Mouse (Mus musculus): ENCODE results near the gene Cap2. TPM values are rescaled to one million over a fixed set of nuclear protein-coding genes. Genes with fewer than 3 reads are reported as not detected.

The Cap2 gene
- polyA plus RNA-seq, 1 experiment from 2014 or later = 9.2 TPM

DNA sequence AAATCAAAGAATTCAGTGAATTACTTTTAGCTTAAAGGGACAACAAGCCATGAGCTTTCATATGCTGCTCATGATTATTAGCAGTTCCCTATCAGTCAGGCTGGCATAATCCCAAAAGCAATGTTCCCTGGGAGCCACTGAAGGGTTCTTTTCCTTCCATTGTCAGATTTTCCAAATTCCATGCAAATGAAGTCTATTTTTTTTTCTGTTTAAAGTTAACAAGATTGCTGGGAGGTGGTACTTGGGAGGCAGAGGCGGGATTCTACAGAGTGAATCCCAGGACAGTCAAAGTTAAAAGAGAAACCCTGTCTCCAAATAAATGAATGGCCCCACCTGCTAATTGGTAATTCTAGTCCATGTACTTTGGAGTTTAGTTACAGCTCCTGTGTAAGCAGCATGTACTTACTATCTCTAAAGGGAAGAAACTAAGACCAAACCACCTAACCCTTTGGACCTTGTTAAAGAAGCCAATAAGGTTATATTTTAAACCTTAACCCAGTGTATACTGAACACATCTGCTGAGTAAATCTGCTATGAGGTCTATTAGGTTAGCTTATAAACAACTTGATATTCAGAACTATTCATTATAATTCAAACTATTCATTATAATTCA, 193.8 kb downstream of the Cap2 start:
- Histone ChIP-seq H3K4me3 (no peak overlapping the region), H3K9me3 (replicated peaks) (no peaks in the 10 kb centered on the region), H3K36me3 (peaks cover 97% of the 10 kb centered on the region), H3K27me3 (ENCODE audit: low read depth, poor library complexity, severe bottlenecking) (no peaks in the 10 kb centered on the region), H3K4me1 (no peaks in the 10 kb centered on the region), H3K27ac (replicated peaks) (no peak overlapping the region)
- WGBS = 95% methylated on average over 1 of the region's 1 CpGs
- DNase-seq (ENCODE audit: low spot score) = no peak

GRCm38 (mm10) chr13:46695932-46696331, 194.3 kb downstream of the Cap2 start:
- Histone ChIP-seq H3K4me1 (no peaks in the 10 kb centered on the region), H3K36me3 (peaks cover 97% of the 10 kb centered on the region), H3K27me3 (ENCODE audit: low read depth, poor library complexity, severe bottlenecking) (no peaks in the 10 kb centered on the region), H3K27ac (replicated peaks) (no peak overlapping the region), H3K4me3 (no peak overlapping the region), H3K9me3 (replicated peaks) (no peaks in the 10 kb centered on the region)
- no peak for DNase-seq (ENCODE audit: low spot score)
- 96% methylated on average over 1 of the region's 1 CpGs for WGBS

- Histone ChIP-seq H3K27me3 (ENCODE audit: low read depth, poor library complexity, severe bottlenecking) (no peaks in the 10 kb centered on the region), H3K4me3 (no peak overlapping the region), H3K9me3 (replicated peaks) (no peaks in the 10 kb centered on the region), H3K27ac (replicated peaks) (no peak overlapping the region), H3K4me1 (no peaks in the 10 kb centered on the region), H3K36me3 (peaks cover 96% of the 10 kb centered on the region)
- 86% methylated on average over 2 of the region's 2 CpGs for WGBS
- DNase-seq (ENCODE audit: low spot score) = no peak
Observed at GRCm38 (mm10) chr13:46696788-46697187, 195.1 kb downstream of the Cap2 start.

GRCm38 (mm10) chr13:46699372-46699771, 197.7 kb downstream of the Cap2 start:
- H3K9me3 ChIP-seq (replicated peaks) = no peaks in the 10 kb centered on the region
- H3K27ac ChIP-seq (replicated peaks) = no peak overlapping the region
- H3K4me3 ChIP-seq = no peak overlapping the region
- H3K36me3 ChIP-seq = peaks cover 95% of the 10 kb centered on the region
- H3K4me1 ChIP-seq = no peaks in the 10 kb centered on the region
- DNase-seq (ENCODE audit: low spot score) = no peak
- WGBS = 89% methylated on average over 1 of the region's 1 CpGs
- no peaks in the 10 kb centered on the region for H3K27me3 ChIP-seq (ENCODE audit: low read depth, poor library complexity, severe bottlenecking)

Other genes starting within 250 kb of the Cap2 start
- not detected in 2 replicates for gene Stmnd1, start 228.1 kb upstream of the Cap2 start, polyA plus RNA-seq (2016; fragmentation: Nextera tagmentation; extraction: Ambion mirVana)
- 1.9 and 2.1 TPM in 2 replicates for gene Rbm24, start 83.4 kb upstream of the Cap2 start, polyA plus RNA-seq (2016; fragmentation: Nextera tagmentation; extraction: Ambion mirVana)
- 8.5 and 9.5 TPM in 2 replicates for gene Fam8a1, start 167.7 kb downstream of the Cap2 start, polyA plus RNA-seq (2016; fragmentation: Nextera tagmentation; extraction: Ambion mirVana)
- gene Nup153, start 226.1 kb downstream of the Cap2 start, polyA plus RNA-seq (2016; fragmentation: Nextera tagmentation; extraction: Ambion mirVana) = 28.6 and 31.1 TPM in 2 replicates

All from midbrain, embryonic 10.5 days (tissue).